Mouse (Mus musculus) E14TG2a.4 (cell line): Measurements from ENCODE around the gene Kif22.

Experiments
- CTCF ChIP-seq: conservative IDR thresholded peaks from 2 replicates; pipeline ENCODE4 v1.5.1; 2014; ENCODE audit warnings: low read length
- NANOG ChIP-seq: IDR thresholded peaks from 2 replicates; pipeline ENCODE4 v1.6.1; 2014; ENCODE audit warnings: borderline replicate concordance, low read length, mixed read lengths

- TF ChIP-seq CTCF (no peak), NANOG (no peak)
Measured at GRCm38 (mm10) chr7:126984667-126985444, 57.4 kb downstream of the Kif22 start.
